Mouse (Mus musculus): Measurements from ENCODE around the gene Csk. TPM values are rescaled to one million over a fixed set of nuclear protein-coding genes. Genes with fewer than 3 reads are reported as not detected.

Csk gene
- polyA plus RNA-seq, 1 experiment from 2014 or later: 29.8 TPM

DNA sequence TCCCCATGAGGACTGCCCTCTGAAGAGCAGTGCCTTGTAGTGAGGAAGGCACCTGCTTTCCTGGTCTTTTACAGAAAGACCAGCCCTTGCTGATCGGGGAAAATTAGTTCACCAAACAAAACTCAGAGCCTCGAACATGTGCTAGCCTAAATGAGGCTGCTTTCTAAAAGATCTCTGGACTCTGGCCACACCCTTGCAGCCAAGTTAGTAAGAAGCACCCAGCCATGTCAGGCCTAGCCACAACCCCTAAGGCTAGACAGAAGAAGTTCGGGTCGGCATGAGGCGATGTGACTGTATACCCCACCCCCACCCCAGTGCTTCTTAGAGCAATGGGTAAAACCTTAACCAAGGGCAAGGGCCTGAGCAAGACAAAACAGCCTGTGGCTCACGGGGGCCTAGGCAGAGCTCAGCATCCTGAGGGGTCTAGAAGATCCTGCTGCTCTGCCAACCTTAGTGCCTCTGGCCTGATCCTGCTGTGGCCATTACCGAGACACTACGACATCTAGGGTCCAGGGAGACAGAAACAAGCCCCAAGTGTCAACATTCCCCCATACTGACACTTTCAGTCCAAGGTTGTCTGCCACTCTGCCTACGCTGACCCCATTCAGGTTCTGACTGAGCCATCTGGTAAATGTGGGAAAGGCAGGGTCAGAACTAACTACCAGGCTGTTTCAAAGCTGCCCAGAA is 10.1 kb downstream of the Csk start:
- Histone ChIP-seq H3K27me3 (replicated peaks) (no peaks in the 10 kb centered on the region), H3K36me3 (0 out of 2 replicates have a peak, but pooled peaks cover 7% of the 10 kb centered on the region), H3K4me1 (peaks cover 74% of the 10 kb centered on the region), H3K9me3 (no peaks in the 10 kb centered on the region), H3K9ac (peak overlapping the region; percentile 16; the same call in 1 of the 2 replicates), H3K27ac (peak overlapping the region; percentile 40; the same call in 1 of the 2 replicates), H3K4me2 (peak overlapping the region; percentile 83), H3K4me3 (replicated peaks) (peak overlapping the region; percentile 93)
- no peak for ATAC-seq (ENCODE audit: insufficient read depth, low FRiP score, low read depth)
- WGBS: 63% methylated on average over 9 of the region's 9 CpGs

DNA sequence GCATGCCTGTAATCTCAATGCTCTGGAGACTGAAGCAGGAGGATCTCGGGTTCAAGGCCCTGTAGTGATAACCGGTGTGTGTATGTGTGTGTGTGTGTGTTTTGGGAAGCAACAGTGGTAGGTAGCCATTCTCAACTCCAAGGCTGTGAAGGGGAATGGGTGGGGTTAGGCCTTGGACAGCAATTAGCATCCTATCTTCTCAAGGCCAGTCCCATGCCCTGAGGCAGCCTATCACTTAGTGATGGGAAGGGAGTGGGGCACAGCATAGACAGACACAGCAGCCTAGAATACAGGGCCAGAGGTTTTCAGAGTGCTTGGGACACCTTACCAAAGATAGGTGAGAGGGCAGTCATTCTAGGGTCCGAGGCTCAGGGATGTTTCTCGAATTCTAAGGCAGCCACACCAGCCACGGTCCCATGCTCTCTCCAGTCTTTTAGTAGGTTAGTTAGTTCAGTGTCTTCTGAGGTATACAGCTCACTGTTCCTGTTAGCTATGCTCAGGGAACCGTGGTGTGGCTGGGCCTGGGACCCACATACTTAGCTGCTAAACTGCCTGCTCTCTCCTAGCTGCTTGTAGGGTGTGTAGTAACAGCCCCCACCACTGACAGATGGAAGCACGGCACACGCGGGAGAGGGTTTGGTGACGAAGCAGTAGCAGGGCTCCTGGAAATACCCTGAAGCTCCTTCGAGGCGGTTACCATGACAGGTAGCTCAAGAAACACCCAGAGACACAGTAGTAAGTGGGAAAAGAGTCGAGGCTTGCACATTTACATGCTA is 11.5 kb downstream of the Csk start:
- Histone ChIP-seq H3K4me3 (replicated peaks) (no peak overlapping the region), H3K4me1 (peaks cover 83% of the 10 kb centered on the region), H3K36me3 (0 out of 2 replicates have a peak, but pooled peaks cover 7% of the 10 kb centered on the region), H3K9ac (no peak overlapping the region), H3K9me3 (no peaks in the 10 kb centered on the region), H3K4me2 (0 out of 2 replicates have a peak overlapping the region, but pooled peaks have one; percentile 83), H3K27ac (peak overlapping the region; percentile 92; the same call in 1 of the 2 replicates), H3K27me3 (replicated peaks) (no peaks in the 10 kb centered on the region)
- 82% methylated on average over 13 of the region's 13 CpGs for WGBS
- no peak for ATAC-seq (ENCODE audit: insufficient read depth, low FRiP score, low read depth)

DNA sequence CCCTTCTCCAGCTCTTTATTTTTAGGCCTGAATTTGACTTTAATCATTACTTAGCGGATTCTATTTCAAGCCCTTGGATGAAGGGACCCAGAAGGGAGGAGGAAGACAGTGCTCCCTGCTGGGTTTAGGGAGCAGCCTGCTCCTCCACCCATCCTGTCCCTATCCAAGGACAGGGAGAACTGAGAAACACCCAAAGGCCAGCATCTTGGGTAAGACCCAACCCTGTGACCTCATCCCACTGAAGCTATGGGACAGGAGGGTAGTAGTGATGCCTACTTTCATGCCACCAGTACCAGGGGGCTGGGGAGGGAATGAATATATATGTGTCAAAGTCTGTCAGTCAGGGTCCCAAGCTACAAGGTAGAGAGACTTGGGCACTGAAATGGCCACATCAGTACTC is 12.4 kb downstream of the Csk start:
- Histone ChIP-seq H3K27ac (peak overlapping the region; percentile 92), H3K9me3 (no peaks in the 10 kb centered on the region), H3K4me3 (replicated peaks) (peak overlapping the region; percentile 14), H3K4me2 (peak overlapping the region; percentile 63), H3K27me3 (replicated peaks) (no peaks in the 10 kb centered on the region), H3K36me3 (0 out of 2 replicates have a peak, but pooled peaks cover 7% of the 10 kb centered on the region), H3K9ac (no peak overlapping the region), H3K4me1 (peaks cover 79% of the 10 kb centered on the region)
- WGBS: 81% methylated on average over 1 of the region's 1 CpGs
- no peak for ATAC-seq (ENCODE audit: insufficient read depth, low FRiP score, low read depth)

- 12% methylated on average over 15 of the region's 15 CpGs for WGBS
Measured at GRCm38 (mm10) chr9:57640384-57640783, 13.0 kb downstream of the Csk start.

DNA sequence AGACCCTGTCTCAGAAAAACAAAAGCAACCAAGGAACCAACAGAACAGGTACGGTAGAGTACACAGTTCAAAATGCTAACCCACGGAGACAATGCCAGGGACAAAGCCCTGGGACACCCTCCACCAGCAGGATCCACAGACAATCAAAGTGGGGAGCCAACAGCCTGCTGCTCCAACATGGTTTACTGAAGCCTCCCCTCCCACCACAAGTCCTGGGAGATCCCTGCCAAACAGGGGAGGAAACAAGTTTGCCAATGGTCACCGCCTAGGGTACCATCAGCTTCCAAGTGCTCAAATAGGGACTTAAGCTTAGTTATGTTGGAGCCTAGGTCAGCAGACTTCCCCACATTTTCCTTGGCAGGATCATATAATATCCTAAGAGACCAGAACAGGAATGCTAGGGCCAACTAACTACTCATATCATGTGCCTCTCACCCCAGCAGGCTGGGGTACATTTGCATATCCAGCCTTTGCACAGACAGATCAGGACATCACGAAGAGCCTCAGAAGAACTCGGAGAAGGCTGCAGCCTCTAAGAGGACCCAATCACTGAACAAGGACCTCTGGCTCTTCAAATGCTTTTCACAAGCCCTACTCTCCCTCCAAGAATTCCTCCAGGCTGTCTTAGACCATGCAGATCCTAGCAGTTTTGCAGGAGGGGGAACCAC is 13.6 kb downstream of the Csk start:
- WGBS: 62% methylated on average over 5 of the region's 5 CpGs
- Histone ChIP-seq H3K27me3 (replicated peaks) (no peaks in the 10 kb centered on the region), H3K36me3 (0 out of 2 replicates have a peak, but pooled peaks cover 7% of the 10 kb centered on the region), H3K4me2 (peak overlapping the region; percentile 63), H3K4me1 (peaks cover 77% of the 10 kb centered on the region), H3K9ac (no peak overlapping the region), H3K27ac (peak overlapping the region; percentile 92), H3K9me3 (no peaks in the 10 kb centered on the region), H3K4me3 (replicated peaks) (peak overlapping the region; percentile 14)
- ATAC-seq (ENCODE audit: insufficient read depth, low FRiP score, low read depth): no peak

More at GRCm38 (mm10) chr9:57640384-57640783, 13.0 kb downstream of the Csk start:
- Histone ChIP-seq H3K4me1 (peaks cover 77% of the 10 kb centered on the region), H3K27me3 (replicated peaks) (no peaks in the 10 kb centered on the region), H3K9ac (0 out of 2 replicates have a peak overlapping the region, but pooled peaks have one; percentile 32), H3K4me3 (replicated peaks) (peak overlapping the region; percentile 14), H3K27ac (peak overlapping the region; percentile 92), H3K36me3 (0 out of 2 replicates have a peak, but pooled peaks cover 7% of the 10 kb centered on the region), H3K4me2 (peak overlapping the region; percentile 63), H3K9me3 (no peaks in the 10 kb centered on the region)
- ATAC-seq (ENCODE audit: insufficient read depth, low FRiP score, low read depth): peak; percentile 60

DNA sequence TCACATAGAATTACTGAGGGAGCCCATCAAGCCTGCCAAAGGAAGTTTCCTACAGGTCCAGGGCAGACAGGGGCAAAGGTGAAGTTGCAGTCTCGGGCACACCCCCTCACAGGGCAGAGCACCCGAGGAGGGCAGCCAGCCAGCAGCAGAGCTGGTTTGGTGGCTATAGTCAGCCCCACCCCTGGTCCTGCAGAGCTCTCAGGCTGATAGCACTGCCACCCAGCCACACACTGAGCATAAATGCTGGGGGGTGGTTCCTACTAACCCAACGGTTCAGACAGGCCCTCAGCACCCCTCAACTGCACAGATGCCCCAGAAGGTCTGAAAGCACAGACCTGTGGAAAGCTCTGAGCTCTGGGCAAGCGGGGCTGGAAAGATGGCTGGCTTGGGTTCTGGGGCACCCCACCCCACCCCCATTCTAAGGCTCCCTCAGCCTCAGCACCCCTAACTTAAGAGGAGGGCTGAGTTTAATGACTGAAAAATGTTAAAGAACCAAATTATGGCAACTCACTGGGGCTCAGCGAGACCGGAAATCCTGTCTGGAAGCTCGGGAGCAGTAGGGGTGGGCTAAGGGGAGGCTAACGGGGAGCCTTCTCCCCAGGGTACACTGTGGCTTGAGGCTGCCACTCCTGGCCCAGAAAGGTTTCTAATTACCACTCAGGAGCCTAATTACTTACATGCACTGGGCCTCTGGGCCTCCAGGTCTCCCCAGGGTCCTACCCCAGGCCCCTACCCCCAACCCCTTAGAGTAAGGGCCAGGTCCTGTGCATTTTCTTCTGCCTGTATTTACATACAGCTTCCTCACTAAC is 14.6 kb downstream of the Csk start:
- peaks cover 72% of the 10 kb centered on the region for H3K4me1 ChIP-seq
- no peaks in the 10 kb centered on the region for H3K27me3 ChIP-seq (replicated peaks)
- peak overlapping the region; percentile 63 for H3K4me2 ChIP-seq
- WGBS: 31% methylated on average over 8 of the region's 8 CpGs
- ATAC-seq (ENCODE audit: insufficient read depth, low FRiP score, low read depth): peak; percentile 84
- no peaks in the 10 kb centered on the region for H3K9me3 ChIP-seq
- no peak overlapping the region; the same call in 1 of the 2 replicates for H3K4me3 ChIP-seq (replicated peaks)
- H3K36me3 ChIP-seq: 0 out of 2 replicates have a peak, but pooled peaks cover 7% of the 10 kb centered on the region
- no peak overlapping the region for H3K9ac ChIP-seq
- peak overlapping the region; percentile 92 for H3K27ac ChIP-seq

GRCm38 (mm10) chr9:57637741-57638322 is 15.6 kb downstream of the Csk start:
- peak; percentile 32; the same call in 1 of the 2 replicates for ATAC-seq (ENCODE audit: insufficient read depth, low FRiP score, low read depth)

DNA sequence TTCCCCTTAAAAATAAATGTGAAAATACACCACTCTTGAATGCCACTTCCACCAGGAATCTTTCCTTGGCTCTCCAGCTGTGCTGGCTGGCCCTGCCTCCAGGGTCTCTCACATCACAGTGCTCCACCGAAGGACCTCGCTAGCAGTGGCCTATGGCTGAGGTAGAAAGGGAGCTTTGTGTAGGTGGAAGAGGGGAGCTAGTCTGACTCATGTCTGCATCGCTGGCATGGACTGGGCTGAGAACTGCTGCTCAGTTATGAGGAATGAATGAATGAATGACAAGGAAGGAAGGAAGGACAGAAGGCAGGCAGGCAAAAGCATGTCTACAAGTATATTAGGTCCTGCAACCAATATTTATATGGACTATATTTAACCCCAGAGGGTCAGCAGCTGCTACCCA is 16.2 kb downstream of the Csk start:
- H3K4me1 ChIP-seq: peaks cover 63% of the 10 kb centered on the region
- no peaks in the 10 kb centered on the region for H3K9me3 ChIP-seq
- no peak for ATAC-seq (ENCODE audit: insufficient read depth, low FRiP score, low read depth)
- peak overlapping the region; percentile 63 for H3K4me2 ChIP-seq
- H3K4me3 ChIP-seq (replicated peaks): no peak overlapping the region
- peak overlapping the region; percentile 92 for H3K27ac ChIP-seq
- no peaks in the 10 kb centered on the region for H3K27me3 ChIP-seq (replicated peaks)
- no peak overlapping the region for H3K9ac ChIP-seq
- WGBS: 54% methylated on average over 3 of the region's 3 CpGs
- H3K36me3 ChIP-seq: 0 out of 2 replicates have a peak, but pooled peaks cover 10% of the 10 kb centered on the region

More at GRCm38 (mm10) chr9:57637741-57638322, 15.6 kb downstream of the Csk start:
- WGBS: 8% methylated on average over 6 of the region's 6 CpGs
- H3K9ac ChIP-seq: no peak overlapping the region
- peaks cover 67% of the 10 kb centered on the region for H3K4me1 ChIP-seq
- peak overlapping the region; percentile 92 for H3K27ac ChIP-seq
- no peaks in the 10 kb centered on the region for H3K9me3 ChIP-seq
- peak overlapping the region; percentile 63 for H3K4me2 ChIP-seq
- H3K27me3 ChIP-seq (replicated peaks): no peaks in the 10 kb centered on the region
- 0 out of 2 replicates have a peak, but pooled peaks cover 10% of the 10 kb centered on the region for H3K36me3 ChIP-seq
- H3K4me3 ChIP-seq (replicated peaks): no peak overlapping the region; the same call in 1 of the 2 replicates

DNA sequence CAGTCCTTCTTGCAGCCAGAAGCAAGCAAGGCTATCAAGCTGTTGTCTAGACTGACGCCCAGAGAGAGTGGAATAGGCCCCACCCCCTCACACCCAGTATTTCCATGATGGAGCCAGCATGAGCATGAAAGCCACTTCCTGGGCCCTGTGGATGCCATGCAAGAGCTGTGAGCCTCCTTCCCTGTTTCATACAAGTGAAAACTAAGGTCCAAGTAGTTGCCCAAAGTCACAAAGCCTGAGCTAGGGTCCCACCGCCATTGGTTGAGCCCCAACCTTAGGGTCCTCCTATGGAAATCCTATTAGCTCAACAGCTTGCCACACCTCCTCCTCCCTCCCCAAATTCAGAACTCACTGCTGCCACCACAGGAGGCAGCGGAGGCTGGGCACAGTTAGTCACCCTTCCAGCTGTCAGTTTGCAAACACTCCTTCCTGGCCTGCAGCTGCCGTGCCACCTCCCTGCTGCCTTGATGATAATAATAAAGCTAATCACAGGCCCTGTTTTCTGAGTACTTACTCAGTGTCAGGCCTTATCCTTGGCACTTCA is 19.9 kb downstream of the Csk start:
- Histone ChIP-seq H3K36me3 (peaks cover 27% of the 10 kb centered on the region), H3K4me2 (no peak overlapping the region), H3K9me3 (no peaks in the 10 kb centered on the region), H3K27ac (peak overlapping the region; percentile 18; the same call in 1 of the 2 replicates), H3K9ac (no peak overlapping the region), H3K4me1 (peaks cover 30% of the 10 kb centered on the region), H3K27me3 (replicated peaks) (no peaks in the 10 kb centered on the region), H3K4me3 (replicated peaks) (no peak overlapping the region)
- no peak for ATAC-seq (ENCODE audit: insufficient read depth, low FRiP score, low read depth)
- WGBS: 34% methylated on average over 4 of the region's 4 CpGs

DNA sequence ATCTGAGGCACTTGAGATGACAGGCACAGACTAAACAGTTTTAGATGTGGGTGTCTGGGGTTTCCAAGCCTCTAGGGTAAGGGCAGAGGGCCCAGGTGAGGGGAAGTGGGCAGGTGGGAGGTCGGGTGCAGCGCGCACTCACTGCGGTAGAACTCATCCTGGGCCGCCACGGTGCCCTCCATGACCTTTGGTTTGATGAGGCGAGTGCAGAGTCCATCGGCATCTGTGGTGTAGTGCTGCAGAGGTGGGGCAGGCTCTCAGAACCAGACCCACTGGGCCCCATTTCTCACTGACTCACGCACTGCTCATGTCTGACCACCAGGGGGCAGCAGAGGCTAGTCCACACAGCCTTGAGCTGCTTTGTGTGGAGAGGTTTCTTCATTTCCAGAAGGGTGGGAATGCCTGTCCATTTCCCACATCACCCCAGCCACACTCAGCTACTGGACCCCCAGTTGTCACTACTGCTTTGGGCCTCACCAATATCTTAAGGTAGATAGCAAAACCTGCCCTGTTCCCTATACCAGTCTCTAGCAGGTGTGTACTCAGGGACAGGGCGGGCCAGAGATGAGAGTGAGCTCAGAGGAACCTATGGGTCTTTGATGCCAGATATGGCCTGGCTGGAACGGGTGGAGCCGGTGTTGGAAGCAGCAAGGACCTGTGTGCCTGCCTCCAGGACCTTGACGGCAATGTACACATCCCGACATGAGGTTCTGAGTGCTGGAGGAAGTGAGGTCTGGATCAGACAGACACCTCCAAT is 24.1 kb downstream of the Csk start:
- Histone ChIP-seq H3K9ac (no peak overlapping the region), H3K27me3 (replicated peaks) (no peaks in the 10 kb centered on the region), H3K27ac (no peak overlapping the region), H3K4me1 (peaks cover 13% of the 10 kb centered on the region; the same call in 1 of the 2 replicates), H3K4me3 (replicated peaks) (no peak overlapping the region), H3K4me2 (no peak overlapping the region), H3K9me3 (no peaks in the 10 kb centered on the region), H3K36me3 (peaks cover 68% of the 10 kb centered on the region)
- ATAC-seq (ENCODE audit: insufficient read depth, low FRiP score, low read depth): peak; percentile 47
- WGBS: 59% methylated on average over 14 of the region's 14 CpGs

Measured in stomach, embryonic 15.5 days (tissue).